Mouse (Mus musculus) neural tube, embryonic 13.5 days (tissue): ENCODE results near the gene Uqcrq. TPM values are rescaled to one million over a fixed set of nuclear protein-coding genes. Genes with fewer than 3 reads are reported as not detected.
"Not testable (repeated sequence)": the region's sequence is repeated elsewhere in the genome, so short reads cannot be mapped to it uniquely, and the experiment has no call there.

Experiments
- ATAC-seq: fragments of 200-750 bp; cut with Nextera tagmentation; 2 replicates; pipeline ENCODE4 v1.8.0; 2017; ENCODE audit warnings: low read depth, mild to moderate bottlenecking, moderate TSS enrichment, moderate library complexity
- H3K27ac ChIP-seq: fragments of 300-500 bp; sonication (generic); replicated peaks from 2 replicates; pipeline ENCODE4 v1.5.1; 2015; ENCODE audit warnings: moderate library complexity, mild to moderate bottlenecking, inconsistent platforms
- H3K27me3 ChIP-seq: fragments of 300-500 bp; sonication (generic); 2 replicates; pipeline ENCODE4 v1.6.1; 2015; ENCODE audit warnings: mild to moderate bottlenecking, inconsistent platforms
- H3K36me3 ChIP-seq: fragments of 300-500 bp; sonication (generic); 2 replicates; pipeline ENCODE4 v1.6.1; 2015; ENCODE audit warnings: mild to moderate bottlenecking, inconsistent platforms
- H3K4me1 ChIP-seq: fragments of 300-500 bp; sonication (generic); replicated peaks from 2 replicates; pipeline ENCODE4 v1.6.1; 2015; ENCODE audit warnings: inconsistent platforms
- H3K4me2 ChIP-seq: fragments of 300-500 bp; sonication (generic); 2 replicates; pipeline ENCODE4 v1.6.1; 2015; ENCODE audit warnings: inconsistent platforms, mild to moderate bottlenecking, moderate library complexity
- H3K4me3 ChIP-seq: fragments of 300-500 bp; sonication (generic); 2 replicates; pipeline ENCODE4 v1.5.1; 2015; ENCODE audit warnings: mild to moderate bottlenecking, inconsistent platforms
- H3K9ac ChIP-seq: fragments of 300-500 bp; sonication (generic); 2 replicates; pipeline ENCODE4 v1.6.1; 2015; ENCODE audit warnings: moderate library complexity, mild to moderate bottlenecking, inconsistent platforms
- H3K9me3 ChIP-seq: fragments of 300-500 bp; sonication (generic); 2 replicates; pipeline ENCODE4 v1.6.1; 2016; ENCODE audit warnings: inconsistent platforms
- WGBS: fragments of 180-500 bp; shearing (Covaris S2); methylation state at CpG from one replicate; pipeline ENCODE4 v1.1.7; 2015; 5-methylcytosine and 5-hydroxymethylcytosine counted together
- polyA plus RNA-seq: library from polyadenylated mRNA; unstranded; fragments of >200 nt; fragmentation: Nextera tagmentation; extraction: Ambion mirVana; gene quantifications from 2 replicates; pipeline ENCODE4 v1.2.1, GENCODE M21; 2015

Uqcrq gene
- polyA plus RNA-seq, 1 experiment from 2014 or later, result 723 TPM

- ATAC-seq, H3K9me3 ChIP-seq, H3K27ac ChIP-seq, H3K9ac ChIP-seq, H3K4me2 ChIP-seq, H3K27me3 ChIP-seq, H3K4me3 ChIP-seq: not testable (repeated sequence)
- 87% methylated on average over 3 of the region's 3 CpGs for WGBS
- Histone ChIP-seq H3K4me1 (peaks cover 19% of the 10 kb centered on the region), H3K36me3 (peaks cover 17% of the 10 kb centered on the region)
Measured at GRCm38 (mm10) chr11:53426914-53427313, 3.7 kb downstream of the Uqcrq start.

- 88% methylated on average over 6 of the region's 6 CpGs for WGBS
- Histone ChIP-seq H3K36me3 (peaks cover 21% of the 10 kb centered on the region), H3K4me2 (no peak overlapping the region), H3K9ac (no peak overlapping the region), H3K4me3 (no peak overlapping the region), H3K9me3 (no peaks in the 10 kb centered on the region), H3K4me1 (peaks cover 13% of the 10 kb centered on the region), H3K27me3 (no peaks in the 10 kb centered on the region), H3K27ac (no peak overlapping the region)
- ATAC-seq, result no peak
Measured at GRCm38 (mm10) chr11:53425711-53426255, 4.8 kb downstream of the Uqcrq start.

- H3K4me3 ChIP-seq, result no peak overlapping the region
- WGBS, result 68% methylated on average over 3 of the region's 3 CpGs
- ATAC-seq, result no peak
Measured at GRCm38 (mm10) chr11:53425251-53425650, 5.4 kb downstream of the Uqcrq start.

DNA sequence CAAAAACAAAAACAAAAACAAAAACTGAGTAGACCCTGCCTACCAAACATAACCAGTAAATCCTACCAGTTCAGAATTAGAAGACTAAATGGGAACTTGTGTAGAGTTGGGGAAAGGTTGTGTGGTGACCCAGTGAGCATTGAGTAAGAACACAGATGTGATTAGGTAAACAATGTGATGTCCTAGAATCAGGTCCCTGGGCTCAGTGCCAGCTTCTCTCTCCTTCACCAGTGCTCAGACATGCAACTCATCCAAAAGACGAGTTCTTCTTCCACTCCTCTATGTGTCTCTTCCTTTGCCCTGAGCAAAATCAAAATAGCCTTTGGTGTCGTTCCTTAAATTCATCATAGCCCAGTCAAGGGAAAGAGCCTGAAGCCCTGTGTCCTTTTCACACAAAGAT is 5.8 kb downstream of the Uqcrq start:
- ATAC-seq, result no peak
- H3K36me3 ChIP-seq, result peaks cover 27% of the 10 kb centered on the region
- WGBS, result 80% methylated on average over 2 of the region's 2 CpGs
- H3K9ac ChIP-seq, result no peak overlapping the region
- no peak overlapping the region for H3K27ac ChIP-seq
- H3K27me3 ChIP-seq, result no peaks in the 10 kb centered on the region
- H3K9me3 ChIP-seq, result no peaks in the 10 kb centered on the region
- H3K4me2 ChIP-seq, result no peak overlapping the region
- no peak overlapping the region for H3K4me3 ChIP-seq
- H3K4me1 ChIP-seq, result peaks cover 8% of the 10 kb centered on the region

More at GRCm38 (mm10) chr11:53425251-53425650, 5.4 kb downstream of the Uqcrq start:
- Histone ChIP-seq H3K9ac (no peak overlapping the region), H3K4me2 (no peak overlapping the region), H3K36me3 (peaks cover 22% of the 10 kb centered on the region), H3K27me3 (no peaks in the 10 kb centered on the region), H3K27ac (no peak overlapping the region), H3K4me1 (peaks cover 12% of the 10 kb centered on the region), H3K9me3 (no peaks in the 10 kb centered on the region)

DNA sequence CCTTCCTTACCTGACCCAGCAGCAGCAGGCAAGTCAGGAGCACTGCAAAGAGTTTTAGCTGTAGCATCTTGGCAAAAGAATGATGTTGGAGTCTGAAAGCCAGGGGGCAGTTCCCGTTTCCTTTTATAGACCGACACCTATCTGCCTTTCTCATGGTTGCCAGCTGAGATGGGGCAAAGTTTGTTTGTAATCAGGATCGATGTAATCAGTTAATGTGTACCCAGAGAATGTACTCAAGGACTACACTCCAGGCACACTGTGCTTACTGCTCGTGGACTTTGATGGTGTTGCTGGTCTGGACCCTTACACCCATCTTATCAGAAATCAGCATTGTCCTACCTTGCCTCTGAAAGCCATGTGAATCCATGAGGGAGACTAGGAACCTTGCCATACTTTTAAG is 7.6 kb downstream of the Uqcrq start, which contains the start of gene Leap2:
Gene Leap2, minus strand, starts transcription at position 135 of the 400 bp plus-strand sequence.
- Histone ChIP-seq H3K36me3 (peaks cover 33% of the 10 kb centered on the region), H3K4me3 (no peak within 1 kb of the TSS), H3K27me3 (no peaks in the 10 kb centered on the region), H3K9ac (no peak within 1 kb of the TSS), H3K4me1 (no peaks in the 10 kb centered on the region), H3K4me2 (no peak within 1 kb of the TSS), H3K9me3 (no peaks in the 10 kb centered on the region), H3K27ac (no peak within 1 kb of the TSS)
- 93% methylated on average over 4 of the region's 4 CpGs for WGBS
- ATAC-seq, result no peak

- no peak overlapping the region for H3K9ac ChIP-seq
- no peak for ATAC-seq
- no peaks in the 10 kb centered on the region for H3K27me3 ChIP-seq
- H3K4me2 ChIP-seq, result no peak overlapping the region
- no peak overlapping the region for H3K27ac ChIP-seq
- peaks cover 72% of the 10 kb centered on the region for H3K36me3 ChIP-seq
- no peaks in the 10 kb centered on the region for H3K9me3 ChIP-seq
- no peak overlapping the region for H3K4me3 ChIP-seq
- no peaks in the 10 kb centered on the region for H3K4me1 ChIP-seq
Measured at GRCm38 (mm10) chr11:53418048-53418447, 12.6 kb downstream of the Uqcrq start.

DNA sequence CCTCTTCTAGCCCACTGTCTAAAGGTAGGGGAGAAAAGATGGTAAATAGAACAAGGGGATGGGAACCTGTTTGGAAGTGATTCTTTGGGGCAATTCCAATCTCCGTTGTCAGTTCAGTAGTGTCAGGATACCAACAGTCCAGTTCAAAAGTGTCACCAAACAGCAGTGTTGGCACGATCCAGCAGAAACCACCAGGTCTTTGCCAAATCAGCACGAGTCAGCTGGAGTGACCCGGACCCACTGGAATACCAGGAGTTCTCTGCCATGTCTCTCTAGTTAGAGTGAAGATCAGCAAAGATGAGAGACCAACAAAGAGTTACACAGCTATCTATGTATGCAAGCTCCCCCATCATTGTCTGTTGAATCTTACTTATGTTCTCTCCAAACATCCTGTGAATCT is 16.8 kb downstream of the Uqcrq start:
- H3K4me2 ChIP-seq, result no peak overlapping the region
- H3K4me3 ChIP-seq, result no peak overlapping the region
- no peak overlapping the region for H3K9ac ChIP-seq
- H3K27me3 ChIP-seq, result no peaks in the 10 kb centered on the region
- 94% methylated on average over 4 of the region's 4 CpGs for WGBS
- no peak overlapping the region for H3K27ac ChIP-seq
- ATAC-seq, result no peak
- peaks cover 95% of the 10 kb centered on the region for H3K36me3 ChIP-seq
- no peaks in the 10 kb centered on the region for H3K9me3 ChIP-seq
- H3K4me1 ChIP-seq, result no peaks in the 10 kb centered on the region

GRCm38 (mm10) chr11:53411738-53412137 is 18.9 kb downstream of the Uqcrq start:
- ATAC-seq, result no peak
- Histone ChIP-seq H3K9ac (no peak overlapping the region), H3K4me2 (no peak overlapping the region)

GRCm38 (mm10) chr11:53403638-53404037 is 27.0 kb downstream of the Uqcrq start:
- H3K4me2 ChIP-seq, result no peak overlapping the region
- H3K36me3 ChIP-seq, result peaks cover 89% of the 10 kb centered on the region
- no peaks in the 10 kb centered on the region for H3K9me3 ChIP-seq
- H3K27me3 ChIP-seq, result no peaks in the 10 kb centered on the region
- H3K27ac ChIP-seq, result no peak overlapping the region
- H3K4me1 ChIP-seq, result no peaks in the 10 kb centered on the region
- no peak overlapping the region for H3K4me3 ChIP-seq
- ATAC-seq, result no peak
- WGBS, result 88% methylated on average over 1 of the region's 1 CpGs
- H3K9ac ChIP-seq, result no peak overlapping the region

More at GRCm38 (mm10) chr11:53411738-53412137, 18.9 kb downstream of the Uqcrq start:
- Histone ChIP-seq H3K4me1 (no peaks in the 10 kb centered on the region), H3K9me3 (no peaks in the 10 kb centered on the region), H3K36me3 (peaks cover 92% of the 10 kb centered on the region), H3K27me3 (no peaks in the 10 kb centered on the region), H3K4me3 (no peak overlapping the region), H3K27ac (no peak overlapping the region)

DNA sequence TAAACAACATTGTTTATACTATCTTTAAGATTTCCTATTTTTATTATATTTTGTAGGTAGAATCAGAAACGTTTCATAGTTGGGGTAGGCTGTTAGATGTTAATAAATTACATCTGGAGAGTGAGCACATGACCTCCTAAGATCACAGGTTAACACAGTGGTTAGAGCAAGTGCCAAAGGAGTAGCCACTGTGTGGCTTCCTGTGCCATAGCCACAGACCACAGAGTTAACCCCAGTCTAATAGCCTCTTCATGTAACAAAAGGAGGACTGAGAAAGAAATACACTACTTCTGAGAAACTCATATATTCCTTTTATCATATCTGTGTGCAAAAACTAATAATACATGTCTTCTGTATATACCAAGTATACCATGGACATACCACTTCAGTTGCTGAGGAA is 36.8 kb downstream of the Uqcrq start:
- H3K9ac ChIP-seq, result no peak overlapping the region
- no peak overlapping the region for H3K4me3 ChIP-seq
- peaks cover 70% of the 10 kb centered on the region for H3K36me3 ChIP-seq
- no peaks in the 10 kb centered on the region for H3K9me3 ChIP-seq
- WGBS, result 90% methylated on average over 1 of the region's 1 CpGs
- no peaks in the 10 kb centered on the region for H3K27me3 ChIP-seq
- H3K4me2 ChIP-seq, result no peak overlapping the region
- no peaks in the 10 kb centered on the region for H3K4me1 ChIP-seq
- no peak overlapping the region for H3K27ac ChIP-seq
- ATAC-seq, result no peak

DNA sequence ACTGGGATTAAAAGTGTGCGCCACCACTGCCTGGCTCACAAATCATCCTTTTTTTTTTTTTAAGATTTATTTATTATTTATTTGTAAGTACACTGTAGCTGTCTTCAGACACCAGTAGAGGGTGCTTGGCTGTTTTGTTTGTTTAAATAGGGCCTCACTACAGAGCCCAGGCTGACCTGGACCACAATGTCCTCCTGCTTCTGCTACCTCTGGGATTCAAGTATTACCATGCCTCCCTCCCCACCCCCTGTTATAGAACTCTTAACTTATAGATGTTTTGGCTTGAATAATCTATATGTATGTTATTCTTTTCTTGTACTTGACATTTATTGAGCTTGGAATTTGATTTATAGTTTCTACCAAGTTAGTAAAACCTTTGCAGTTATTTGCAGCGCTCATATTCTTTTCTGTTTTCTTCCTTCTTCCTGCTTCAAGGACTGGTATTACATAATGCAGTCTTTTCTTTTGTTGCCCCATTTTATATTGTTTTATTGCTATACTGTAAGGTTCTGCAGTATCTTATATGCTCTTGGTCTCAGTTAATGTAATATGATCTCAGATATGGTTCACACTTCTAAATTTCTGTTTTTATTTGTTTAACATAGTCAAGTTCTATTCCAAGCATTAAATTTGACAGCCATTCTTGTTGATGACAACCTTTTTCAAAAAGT is 46.7 kb downstream of the Uqcrq start:
- Histone ChIP-seq H3K4me2 (no peak overlapping the region), H3K27ac (no peak overlapping the region), H3K27me3 (no peaks in the 10 kb centered on the region), H3K9ac (no peak overlapping the region), H3K4me1 (no peaks in the 10 kb centered on the region), H3K9me3 (no peaks in the 10 kb centered on the region), H3K36me3 (peaks cover 43% of the 10 kb centered on the region), H3K4me3 (no peak overlapping the region)
- ATAC-seq, result no peak
- WGBS, result 96% methylated on average over 2 of the region's 2 CpGs

- WGBS, result 96% methylated on average over 1 of the region's 1 CpGs
- Histone ChIP-seq H3K27ac (no peak overlapping the region), H3K4me1 (no peaks in the 10 kb centered on the region), H3K27me3 (no peaks in the 10 kb centered on the region), H3K9me3 (no peaks in the 10 kb centered on the region), H3K36me3 (peaks cover 58% of the 10 kb centered on the region), H3K9ac (no peak overlapping the region), H3K4me3 (no peak overlapping the region), H3K4me2 (no peak overlapping the region)
- ATAC-seq, result no peak
Measured at GRCm38 (mm10) chr11:53378918-53379317, 51.7 kb downstream of the Uqcrq start.
